Mouse (Mus musculus): ENCODE measurements around the gene Odf2l. TPM values are rescaled to one million over a fixed set of nuclear protein-coding genes. Genes with fewer than 3 reads are reported as not detected.
A peak's percentile ranks its signal among the peaks of the same experiment; 100 is the strongest.

Odf2l gene
- 10 to 100 TPM; 11.3 to 17.6 TPM for total RNA-seq (2021)
- long read RNA-seq, experiment 1, partial matches to known transcripts = 1 of 13 reads
- long read RNA-seq, experiment 1, other reads (novel, unspliced or antisense) = 7 of 13 reads
- long read RNA-seq, experiment 2, partial matches to known transcripts = 1 of 1 reads
- long read RNA-seq, experiment 2, other reads (novel, unspliced or antisense) = 0 of 1 reads

- peak; percentile 94 to 97 for DNase-seq (ENCODE audit: low spot score in 2 of 2)
Observed at GRCm38 (mm10) chr3:145118254-145119001, at the start of gene Odf2l. TSS of gene Odf2l (plus strand) at chr3:145118588.

DNA sequence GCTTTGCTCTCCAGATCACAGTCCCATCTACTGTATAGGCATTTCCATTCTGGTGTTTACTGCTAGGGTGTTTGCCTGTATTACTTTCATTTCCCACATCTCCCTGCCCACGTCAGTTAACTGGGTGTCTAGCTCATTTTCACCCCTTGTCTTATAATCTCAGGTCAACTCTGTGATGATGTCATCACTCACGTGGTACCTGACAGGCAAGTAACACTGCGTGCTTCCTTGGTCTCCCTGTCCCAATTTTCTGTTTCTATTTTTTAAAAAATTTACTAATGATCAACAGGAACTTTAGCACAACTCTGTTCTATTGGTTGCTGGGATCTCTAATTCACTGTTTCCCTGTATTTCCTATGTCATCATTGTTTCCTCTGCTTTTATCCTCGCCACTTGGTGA, 49.4 kb upstream of the Odf2l start:
- DNase-seq (ENCODE audit: low spot score in 2 of 2) = no peak

DNA sequence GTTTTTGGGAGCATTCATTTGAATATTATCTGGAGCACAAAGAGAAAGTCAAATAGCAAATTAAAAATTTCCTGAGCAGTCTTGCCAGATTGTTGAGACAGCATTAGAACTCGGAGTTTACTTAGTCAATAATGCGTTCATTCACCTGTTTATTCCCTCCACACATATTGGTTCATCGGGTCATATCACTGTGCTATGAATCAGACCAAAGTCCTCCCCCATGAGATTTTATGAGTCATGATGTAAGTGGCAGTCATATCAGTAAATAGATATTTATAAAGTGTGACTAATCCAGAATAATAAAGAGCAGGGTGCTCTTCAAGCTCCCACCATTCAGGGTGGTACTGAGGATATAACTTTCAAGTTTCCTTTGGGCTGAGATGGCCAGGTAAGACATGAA, 46.0 kb upstream of the Odf2l start:
- DNase-seq (ENCODE audit: low spot score in 2 of 2) = no peak

- DNase-seq (ENCODE audit: low spot score in 2 of 2) = no peak
Observed at GRCm38 (mm10) chr3:145078405-145078804, 40.0 kb upstream of the Odf2l start.

GRCm38 (mm10) chr3:145080904-145081303, 37.5 kb upstream of the Odf2l start:
- DNase-seq (ENCODE audit: low spot score in 2 of 2) = no peak

- no peak for DNase-seq (ENCODE audit: low spot score in 2 of 2)
Observed at GRCm38 (mm10) chr3:145083081-145083480, 35.3 kb upstream of the Odf2l start.

DNA sequence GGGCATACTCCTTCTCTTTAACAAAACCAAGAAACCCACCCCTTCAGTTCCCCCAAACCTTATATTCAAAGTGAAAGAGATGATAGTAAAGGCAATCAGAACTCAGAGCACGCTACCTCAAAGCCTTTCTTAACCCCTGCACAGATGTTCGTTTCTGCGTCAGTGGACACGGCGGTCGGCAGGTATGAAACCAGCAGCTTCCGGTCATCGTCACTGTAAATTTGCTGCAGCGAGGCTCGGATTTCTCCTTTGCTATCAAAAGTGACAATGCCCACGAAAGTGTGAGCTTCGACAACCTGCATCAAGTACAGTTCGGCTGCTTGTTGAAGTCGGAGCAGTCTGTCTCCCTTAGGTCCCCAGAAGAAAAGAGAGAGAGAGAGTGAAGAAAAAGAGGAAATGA, 32.2 kb upstream of the Odf2l start:
- no peak for DNase-seq (ENCODE audit: low spot score in 2 of 2)

DNA sequence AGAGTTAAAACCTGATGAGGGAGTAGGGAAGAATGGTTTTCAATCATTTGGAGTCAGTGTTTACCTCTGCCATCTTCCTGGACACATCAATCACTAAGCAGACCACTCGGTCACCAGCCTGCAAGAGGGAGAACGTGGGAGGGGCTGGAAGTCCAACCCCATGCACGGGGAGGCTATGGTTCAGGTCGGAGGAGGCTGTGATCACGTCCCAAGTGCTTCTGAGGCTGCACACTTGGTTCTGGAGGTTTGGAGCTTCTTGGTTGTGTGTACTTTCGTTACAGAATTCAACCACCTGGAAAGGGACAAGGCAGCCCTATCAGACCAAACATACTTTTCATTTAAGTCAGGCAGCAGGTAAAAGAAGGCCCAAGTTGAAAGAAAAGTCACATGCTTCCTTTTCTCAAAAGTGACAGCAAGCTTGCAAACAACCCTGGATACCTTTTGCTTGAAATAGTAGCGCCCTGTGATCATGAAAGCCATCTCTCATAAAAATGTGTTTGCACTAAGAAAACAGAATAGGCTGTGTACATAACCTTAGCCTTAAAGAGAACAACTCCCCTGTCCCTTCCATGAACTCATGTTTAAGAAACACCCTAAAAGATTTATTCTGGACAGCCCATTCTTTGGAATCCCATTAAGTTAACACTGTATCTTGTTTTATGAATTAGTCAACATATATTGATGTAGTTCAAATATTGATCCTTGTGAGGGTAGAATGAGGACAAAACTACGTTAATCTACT, 30.4 kb upstream of the Odf2l start:
- no peak for DNase-seq (ENCODE audit: low spot score in 2 of 2)

DNA sequence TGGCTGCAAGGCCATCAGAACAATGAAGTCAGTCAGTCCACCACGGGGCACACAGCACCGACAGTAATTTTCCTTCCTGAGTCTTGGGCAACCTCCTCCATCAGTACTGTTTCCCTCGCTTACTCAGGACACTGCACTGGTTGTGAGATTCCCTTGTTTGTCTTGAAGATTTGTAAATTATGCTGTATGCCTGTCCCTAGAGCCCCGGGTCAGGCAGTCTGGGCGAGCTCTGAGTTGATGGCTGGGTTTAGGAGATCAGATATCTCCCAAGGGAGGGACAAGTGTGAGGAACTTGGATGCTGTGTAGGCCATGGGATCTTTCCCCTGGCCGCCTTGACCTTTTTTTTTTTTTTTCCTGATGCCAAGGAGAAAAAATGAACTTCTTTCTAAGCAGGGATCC, 19.1 kb upstream of the Odf2l start, which contains the start of gene Clca2:
Gene Clca2, minus strand, starts transcription at position 153 of the 400 bp plus-strand sequence.
- no peak for DNase-seq (ENCODE audit: low spot score in 2 of 2)

GRCm38 (mm10) chr3:145101891-145102555, 16.4 kb upstream of the Odf2l start:
- no peak for DNase-seq (ENCODE audit: low spot score in 2 of 2)

DNA sequence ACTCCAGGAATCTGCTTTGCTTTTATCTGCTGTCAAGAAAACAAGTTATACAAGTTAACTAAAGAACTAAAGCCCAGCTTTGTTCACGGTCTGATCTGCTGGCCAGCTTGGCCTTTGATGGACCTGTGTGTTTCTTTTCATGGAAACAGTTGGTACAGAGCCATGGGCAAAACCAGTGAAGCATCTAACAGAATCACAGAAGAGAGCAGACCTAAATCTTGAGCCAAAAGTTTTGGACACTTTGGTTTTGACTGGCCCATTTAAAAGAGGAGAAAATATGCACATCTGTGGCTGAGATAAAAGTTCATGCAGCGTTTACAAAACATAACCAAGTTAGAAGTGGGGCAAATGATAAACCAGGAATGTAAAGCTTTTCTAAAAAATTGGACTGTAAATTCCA, 15.1 kb upstream of the Odf2l start:
- no peak for DNase-seq (ENCODE audit: low spot score in 2 of 2)

DNA sequence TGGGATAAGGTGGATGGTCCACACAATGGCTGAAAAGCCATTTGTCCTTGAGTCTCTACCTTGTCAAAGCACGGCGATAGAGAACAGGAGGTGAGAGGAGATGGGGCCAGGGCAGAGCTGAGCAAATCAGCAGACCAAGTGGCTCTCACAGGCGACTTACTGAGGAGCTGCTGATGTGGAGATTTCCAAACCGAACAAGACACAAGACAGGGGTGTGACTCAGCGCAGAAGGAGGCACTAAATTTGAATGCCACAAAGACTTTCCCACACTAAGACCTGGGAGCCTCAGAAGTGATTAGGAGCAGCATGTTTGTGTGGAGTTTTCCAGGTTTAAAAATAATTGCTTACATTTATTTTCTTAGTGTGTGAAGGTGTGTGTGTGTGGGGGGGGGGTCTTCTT, 14.6 kb upstream of the Odf2l start:
- no peak for DNase-seq (ENCODE audit: low spot score in 2 of 2)

GRCm38 (mm10) chr3:145105076-145105772, 13.2 kb upstream of the Odf2l start:
- DNase-seq (ENCODE audit: low spot score in 2 of 2) = peak in 1 of 2 experiments; percentile 52

GRCm38 (mm10) chr3:145105773-145106504, 12.4 kb upstream of the Odf2l start:
- DNase-seq (ENCODE audit: low spot score in 2 of 2) = no peak

DNA sequence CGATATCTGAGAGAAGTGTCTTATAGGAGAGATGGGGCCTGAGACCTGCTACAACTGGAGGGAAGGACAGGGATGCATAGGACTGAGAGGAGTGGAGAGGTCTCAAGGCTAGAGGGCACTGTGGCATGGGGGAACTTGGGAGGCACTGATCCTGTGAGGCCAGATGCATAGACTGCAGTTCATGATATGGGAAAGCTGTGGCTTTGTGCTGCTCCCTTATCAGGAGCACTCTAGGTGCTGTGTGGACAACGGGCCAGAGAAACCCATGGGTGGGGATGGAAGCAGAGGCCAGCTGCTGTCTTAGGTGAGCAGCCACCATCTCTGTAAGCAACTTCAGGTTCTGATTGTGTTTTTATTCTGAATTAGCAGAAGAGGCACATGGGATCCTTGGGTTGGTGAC, 3.2 kb upstream of the Odf2l start:
- DNase-seq (ENCODE audit: low spot score in 2 of 2) = no peak

DNA sequence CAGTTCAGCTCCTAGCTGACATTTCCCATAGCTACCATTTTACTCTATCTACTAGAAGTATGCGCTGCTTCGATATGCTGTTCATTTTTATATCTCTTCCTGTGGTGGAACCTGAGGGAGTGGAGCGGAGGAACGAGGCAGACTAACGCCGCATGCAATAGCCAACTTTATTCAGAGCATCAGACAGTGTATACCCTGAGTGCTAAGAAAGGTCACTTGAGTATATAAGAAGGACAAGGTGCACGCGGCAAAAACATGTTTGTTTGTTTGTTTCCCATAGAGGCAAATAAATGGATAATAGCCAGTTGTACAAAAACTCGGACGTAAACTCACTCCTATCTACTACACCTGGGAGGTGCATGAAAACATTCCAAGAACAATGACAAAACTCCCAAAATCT, 751 bp upstream of the Odf2l start:
- DNase-seq (ENCODE audit: low spot score in 2 of 2) = no peak

GRCm38 (mm10) chr3:145119002-145119358, 592 bp downstream of the Odf2l start:
- no peak for DNase-seq (ENCODE audit: low spot score in 2 of 2)

DNA sequence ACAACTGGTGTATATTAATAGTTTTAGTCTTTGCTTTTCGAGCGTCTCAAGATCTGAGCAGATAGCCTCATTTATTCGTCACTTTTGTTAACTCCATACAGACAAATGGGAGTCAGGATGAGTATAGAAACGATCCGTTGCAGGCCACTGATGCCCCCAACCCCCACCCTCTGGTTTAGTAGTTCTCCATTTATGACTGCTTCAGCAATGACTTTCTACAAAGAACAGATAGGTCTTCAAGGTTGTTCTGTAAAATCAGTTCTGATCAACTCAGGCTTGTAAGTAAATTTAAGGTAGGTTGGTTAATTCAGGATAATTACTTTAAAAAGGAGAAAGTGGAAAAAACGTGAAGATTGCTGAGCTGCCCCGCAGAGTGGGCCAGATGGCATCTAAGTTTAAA, 1.0 kb downstream of the Odf2l start:
- no peak for DNase-seq (ENCODE audit: low spot score in 2 of 2)

GRCm38 (mm10) chr3:145126618-145127017, 8.2 kb downstream of the Odf2l start:
- DNase-seq (ENCODE audit: low spot score in 2 of 2) = no peak

DNA sequence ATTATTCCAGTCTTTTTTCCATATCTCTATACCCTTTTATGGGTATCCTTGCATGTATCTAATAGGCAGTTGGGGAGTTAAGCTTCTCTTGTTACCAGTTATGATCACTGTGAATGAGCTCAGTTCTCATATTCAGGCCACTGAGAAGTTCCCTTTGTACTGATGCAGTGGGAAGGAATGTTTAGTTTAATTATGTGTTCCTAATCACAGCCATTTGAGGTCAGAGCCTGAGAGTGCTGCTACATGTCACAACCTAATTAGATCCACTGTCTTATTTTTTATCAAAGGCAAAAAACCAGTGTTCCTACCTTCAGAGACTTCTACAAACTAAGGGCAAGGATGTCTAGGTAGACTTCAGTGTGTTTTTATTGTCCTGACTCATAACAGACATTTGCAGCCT, 11.0 kb downstream of the Odf2l start:
- no peak for DNase-seq (ENCODE audit: low spot score in 2 of 2)
